Mouse (Mus musculus) heart, embryonic 16.5 days (tissue): ENCODE data around the gene Carm1. TPM values are rescaled to one million over a fixed set of nuclear protein-coding genes. Genes with fewer than 3 reads are reported as not detected.

ENCODE experiments used
- ATAC-seq: fragments of 200-750 bp; cut with Nextera tagmentation; replicated peaks from 2 replicates; pipeline ENCODE4 v1.8.0; 2017; ENCODE audit warnings: moderate number of reproducible peaks; ENCODE audit not compliant: insufficient read depth, low FRiP score; ENCODE audit errors: extremely low read depth
- H3K27ac ChIP-seq: fragments of 300-500 bp; sonication (generic); 2 replicates; pipeline ENCODE4 v1.5.1; 2014; ENCODE audit warnings: mild to moderate bottlenecking, low read length, control low read depth, moderate library complexity
- H3K27me3 ChIP-seq: fragments of 300-500 bp; sonication (generic); 2 replicates; pipeline ENCODE4 v1.6.1; 2014; ENCODE audit warnings: low read length, mixed read lengths; ENCODE audit not compliant: control insufficient read depth, insufficient read depth
- H3K36me3 ChIP-seq: fragments of 300-500 bp; sonication (generic); 2 replicates; pipeline ENCODE4 v1.6.1; 2014; ENCODE audit not compliant: control insufficient read depth, insufficient read depth
- H3K4me1 ChIP-seq: fragments of 300-500 bp; sonication (generic); 2 replicates; pipeline ENCODE4 v1.6.1; 2014; ENCODE audit warnings: low read length, mixed read lengths; ENCODE audit not compliant: control insufficient read depth, insufficient read depth
- H3K4me2 ChIP-seq: fragments of 300-500 bp; sonication (generic); 2 replicates; pipeline ENCODE4 v1.6.1; 2014; ENCODE audit warnings: low read depth, mild to moderate bottlenecking, control low read depth, low read length
- H3K4me3 ChIP-seq: fragments of 300-500 bp; sonication (generic); 2 replicates; pipeline ENCODE4 v1.5.1; 2014; ENCODE audit warnings: mild to moderate bottlenecking, control low read depth, low read length
- H3K9ac ChIP-seq: fragments of 300-500 bp; sonication (generic); 2 replicates; pipeline ENCODE4 v1.6.1; 2014; ENCODE audit warnings: low read length, control low read depth
- H3K9me3 ChIP-seq: fragments of 300-500 bp; sonication (generic); replicated peaks from 2 replicates; pipeline ENCODE4 v1.6.1; 2016; ENCODE audit warnings: low read length; ENCODE audit not compliant: control insufficient read depth
- WGBS: fragments of 180-500 bp; shearing (Covaris S2); extraction: QIAGEN DNeasy Blood & Tissue Kit; methylation state at CpG from one replicate; pipeline ENCODE4 v1.1.7; 2014; 5-methylcytosine and 5-hydroxymethylcytosine counted together
- polyA plus RNA-seq: library from polyadenylated mRNA; unstranded; fragments of >200 nt; fragmentation: Nextera tagmentation; extraction: Ambion mirVana; gene quantifications from 2 replicates; pipeline ENCODE4 v1.2.1, GENCODE M21; 2015

The Carm1 gene
- polyA plus RNA-seq, result 17.2 and 21.8 TPM in 2 replicates

- no peaks in the 10 kb centered on the region for H3K27me3 ChIP-seq
- H3K9ac ChIP-seq, result peak within 1 kb of the TSS; percentile 96
- WGBS, result under 1% methylated on average over 33 of the region's 52 CpGs
- H3K4me1 ChIP-seq, result peaks cover 13% of the 10 kb centered on the region
- no peaks in the 10 kb centered on the region for H3K9me3 ChIP-seq
- H3K27ac ChIP-seq, result peak within 1 kb of the TSS; percentile 97
- no peak for ATAC-seq
- no peaks in the 10 kb centered on the region for H3K36me3 ChIP-seq
- H3K4me2 ChIP-seq, result peak within 1 kb of the TSS; percentile 71
- H3K4me3 ChIP-seq, result peak within 1 kb of the TSS; percentile 80
Measured at GRCm38 (mm10) chr9:21546789-21547074, at the start of gene Carm1. Gene Carm1 (plus strand): TSS chr9:21546894.

GRCm38 (mm10) chr9:21497050-21497542 lies 49.6 kb upstream of the Carm1 start:
- WGBS, result 90% methylated on average over 16 of the region's 16 CpGs
- Histone ChIP-seq H3K4me3 (no peak overlapping the region), H3K9ac (no peak overlapping the region), H3K27ac (peak overlapping the region; percentile 5; the same call in 1 of the 2 replicates), H3K4me2 (no peak overlapping the region), H3K36me3 (peaks cover 30% of the 10 kb centered on the region), H3K4me1 (no peaks in the 10 kb centered on the region), H3K9me3 (no peaks in the 10 kb centered on the region), H3K27me3 (no peaks in the 10 kb centered on the region)
- no peak for ATAC-seq

- Histone ChIP-seq H3K9ac (no peak overlapping the region), H3K27me3 (no peaks in the 10 kb centered on the region), H3K36me3 (peaks cover 26% of the 10 kb centered on the region), H3K9me3 (no peaks in the 10 kb centered on the region), H3K4me2 (no peak overlapping the region), H3K27ac (no peak overlapping the region), H3K4me3 (no peak overlapping the region), H3K4me1 (no peaks in the 10 kb centered on the region)
- ATAC-seq, result no peak
- WGBS, result 89% methylated on average over 2 of the region's 2 CpGs
Measured at GRCm38 (mm10) chr9:21497664-21498063, 49.0 kb upstream of the Carm1 start.

- H3K9ac ChIP-seq, result no peak overlapping the region
- no peaks in the 10 kb centered on the region for H3K4me1 ChIP-seq
- no peak overlapping the region for H3K27ac ChIP-seq
- H3K27me3 ChIP-seq, result no peaks in the 10 kb centered on the region
- H3K9me3 ChIP-seq, result no peaks in the 10 kb centered on the region
- ATAC-seq, result no peak
- H3K36me3 ChIP-seq, result peaks cover 26% of the 10 kb centered on the region
- H3K4me2 ChIP-seq, result no peak overlapping the region
- H3K4me3 ChIP-seq, result no peak overlapping the region
- 85% methylated on average over 12 of the region's 12 CpGs for WGBS
Measured at GRCm38 (mm10) chr9:21498284-21498902, 48.3 kb upstream of the Carm1 start.

DNA sequence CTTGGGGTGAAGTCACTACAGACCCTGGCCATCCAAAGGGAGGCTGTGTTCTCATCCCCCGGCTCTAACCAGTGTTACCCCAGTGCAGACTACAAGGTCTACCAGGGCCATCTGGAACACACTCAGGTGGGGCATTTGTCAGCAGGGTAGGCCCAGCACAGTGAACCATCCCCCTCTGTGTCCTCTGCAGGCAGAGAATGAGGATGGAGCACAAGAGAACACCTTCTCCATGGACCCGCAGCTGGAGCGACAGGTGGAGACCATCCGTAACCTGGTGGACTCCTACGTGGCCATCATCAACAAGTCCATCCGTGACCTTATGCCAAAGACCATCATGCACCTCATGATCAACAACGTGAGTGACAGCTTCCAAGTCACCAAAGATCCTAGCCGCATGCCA lies 43.3 kb upstream of the Carm1 start:
- no peaks in the 10 kb centered on the region for H3K4me1 ChIP-seq
- H3K27ac ChIP-seq, result no peak overlapping the region
- no peak overlapping the region for H3K4me2 ChIP-seq
- 95% methylated on average over 8 of the region's 8 CpGs for WGBS
- peaks cover 39% of the 10 kb centered on the region for H3K36me3 ChIP-seq
- H3K9me3 ChIP-seq, result no peaks in the 10 kb centered on the region
- ATAC-seq, result no peak
- H3K4me3 ChIP-seq, result no peak overlapping the region
- no peaks in the 10 kb centered on the region for H3K27me3 ChIP-seq
- H3K9ac ChIP-seq, result no peak overlapping the region

DNA sequence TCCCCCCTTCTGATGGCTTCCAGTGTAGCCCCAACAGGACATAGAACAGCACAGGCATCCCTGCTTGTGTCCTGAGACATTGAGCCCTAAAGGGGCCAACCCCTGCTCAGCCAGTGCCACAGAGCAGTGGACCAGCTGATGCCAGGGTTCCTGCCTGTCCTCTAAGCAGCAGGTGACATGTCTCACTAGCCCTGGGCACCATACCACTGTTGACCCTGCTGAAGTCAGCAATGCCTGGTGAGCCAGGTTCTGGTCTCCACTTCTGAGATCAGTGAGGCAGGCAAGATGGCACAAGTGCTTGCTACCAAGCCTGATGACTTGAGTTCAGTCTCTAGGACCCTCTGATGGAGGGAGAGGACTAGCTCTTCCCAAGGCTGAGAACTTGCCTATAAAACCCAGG lies 40.9 kb upstream of the Carm1 start:
- Histone ChIP-seq H3K27ac (no peak overlapping the region), H3K4me3 (no peak overlapping the region), H3K36me3 (peaks cover 35% of the 10 kb centered on the region), H3K9ac (no peak overlapping the region), H3K4me1 (peaks cover 10% of the 10 kb centered on the region), H3K9me3 (no peaks in the 10 kb centered on the region), H3K4me2 (no peak overlapping the region), H3K27me3 (no peaks in the 10 kb centered on the region)
- ATAC-seq, result no peak

GRCm38 (mm10) chr9:21507753-21508430 lies 38.8 kb upstream of the Carm1 start:
- no peak overlapping the region for H3K4me3 ChIP-seq
- no peak for ATAC-seq
- peaks cover 35% of the 10 kb centered on the region for H3K36me3 ChIP-seq
- H3K9ac ChIP-seq, result no peak overlapping the region
- no peaks in the 10 kb centered on the region for H3K27me3 ChIP-seq
- no peak overlapping the region for H3K27ac ChIP-seq
- H3K4me1 ChIP-seq, result peaks cover 13% of the 10 kb centered on the region
- no peaks in the 10 kb centered on the region for H3K9me3 ChIP-seq
- no peak overlapping the region for H3K4me2 ChIP-seq
- WGBS, result 89% methylated on average over 15 of the region's 15 CpGs

DNA sequence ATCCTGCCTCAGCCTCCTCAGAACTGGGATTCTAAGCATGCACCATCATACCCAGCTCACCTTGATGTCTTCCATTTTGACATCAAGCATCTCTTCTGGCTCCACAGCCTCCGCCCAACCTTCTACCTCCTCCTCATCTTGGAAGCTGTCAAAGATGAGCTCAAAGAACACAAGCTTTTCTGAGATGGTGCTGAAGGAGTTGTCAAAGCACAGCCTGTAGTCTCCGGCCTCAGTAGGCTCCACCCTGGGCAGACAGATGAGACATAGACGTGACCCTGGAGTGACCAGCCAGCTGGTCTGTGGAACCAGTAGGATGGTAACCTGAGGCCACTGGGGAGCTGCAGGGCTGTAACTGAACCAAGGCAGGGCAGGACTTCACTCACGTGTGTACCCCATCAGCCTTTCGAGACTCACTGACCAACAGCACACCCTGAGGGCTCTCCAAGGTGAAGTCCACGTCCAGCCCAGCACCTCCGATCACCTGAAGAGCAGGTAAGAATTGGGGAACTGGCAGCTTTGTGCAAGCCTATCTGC lies 37.8 kb upstream of the Carm1 start:
- H3K4me3 ChIP-seq, result peak overlapping the region; percentile 90
- H3K4me1 ChIP-seq, result peaks cover 13% of the 10 kb centered on the region
- no peak for ATAC-seq
- peak overlapping the region; percentile 87; the same call in 1 of the 2 replicates for H3K9ac ChIP-seq
- peak overlapping the region; percentile 88 for H3K4me2 ChIP-seq
- no peaks in the 10 kb centered on the region for H3K27me3 ChIP-seq
- no peak overlapping the region for H3K27ac ChIP-seq
- no peaks in the 10 kb centered on the region for H3K9me3 ChIP-seq
- WGBS, result 77% methylated on average over 7 of the region's 7 CpGs
- H3K36me3 ChIP-seq, result peaks cover 31% of the 10 kb centered on the region
